Mouse (Mus musculus): ENCODE data around the gene Tmem247. TPM values are rescaled to one million over a fixed set of nuclear protein-coding genes. Genes with fewer than 3 reads are reported as not detected.
A peak's percentile ranks its signal among the peaks of the same experiment; 100 is the strongest.

The Tmem247 gene
- polyA plus RNA-seq, 1 experiment from 2014 or later, result not detected

DNA sequence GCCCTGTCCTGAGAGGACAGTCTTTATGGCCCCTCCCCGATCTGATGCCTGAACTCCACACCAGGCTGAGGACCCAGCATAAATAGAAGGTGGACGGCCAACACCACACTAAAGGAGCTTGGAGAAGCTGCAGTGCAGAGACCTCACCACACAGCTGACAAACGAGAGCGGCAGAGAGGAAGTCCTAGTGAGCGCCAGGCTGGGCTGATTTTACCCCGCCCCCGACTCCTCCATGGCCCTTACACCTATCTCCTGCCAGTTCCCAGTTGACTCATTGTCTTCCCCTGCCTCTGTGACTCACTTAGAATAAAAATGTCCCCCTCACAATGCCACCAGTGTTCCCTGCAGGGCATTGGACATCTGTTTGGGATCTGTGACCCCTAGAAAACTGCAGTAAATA is 13.6 kb upstream of the Tmem247 start:
- no peak overlapping the region for H3K4me2 ChIP-seq
- no peak overlapping the region for H3K9ac ChIP-seq
- no peak for ATAC-seq (ENCODE audit: low FRiP score)
- no peak overlapping the region for H3K4me3 ChIP-seq (replicated peaks)
- WGBS, result 59% methylated on average over 7 of the region's 7 CpGs
- no peak overlapping the region for H3K27ac ChIP-seq
- H3K36me3 ChIP-seq (replicated peaks), result no peaks in the 10 kb centered on the region
- H3K27me3 ChIP-seq, result peaks cover 10% of the 10 kb centered on the region; the same call in 1 of the 2 replicates
- H3K9me3 ChIP-seq, result no peaks in the 10 kb centered on the region
- H3K4me1 ChIP-seq, result peaks cover 24% of the 10 kb centered on the region

DNA sequence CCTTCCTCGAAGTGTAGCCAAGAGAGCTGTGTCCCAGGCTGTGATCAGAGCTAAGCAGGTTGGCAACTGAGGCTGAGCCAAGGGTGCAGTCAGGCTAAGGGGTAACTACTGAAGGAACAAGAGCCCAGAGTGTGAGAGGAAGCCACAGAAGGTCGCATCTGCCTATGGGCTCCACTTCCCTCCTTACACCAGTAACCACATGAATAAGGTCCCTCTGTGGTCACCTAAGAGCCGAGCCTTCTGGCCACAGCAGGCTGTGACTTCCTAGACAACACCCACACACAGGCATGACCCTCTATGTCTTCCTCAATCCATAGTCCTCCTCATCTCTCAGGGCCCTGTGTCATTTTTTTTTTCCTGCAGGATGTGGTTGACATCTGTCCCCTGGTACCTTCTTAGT is 12.9 kb upstream of the Tmem247 start:
- no peak for ATAC-seq (ENCODE audit: low FRiP score)
- peaks cover 24% of the 10 kb centered on the region for H3K4me1 ChIP-seq
- 82% methylated on average over 3 of the region's 3 CpGs for WGBS

DNA sequence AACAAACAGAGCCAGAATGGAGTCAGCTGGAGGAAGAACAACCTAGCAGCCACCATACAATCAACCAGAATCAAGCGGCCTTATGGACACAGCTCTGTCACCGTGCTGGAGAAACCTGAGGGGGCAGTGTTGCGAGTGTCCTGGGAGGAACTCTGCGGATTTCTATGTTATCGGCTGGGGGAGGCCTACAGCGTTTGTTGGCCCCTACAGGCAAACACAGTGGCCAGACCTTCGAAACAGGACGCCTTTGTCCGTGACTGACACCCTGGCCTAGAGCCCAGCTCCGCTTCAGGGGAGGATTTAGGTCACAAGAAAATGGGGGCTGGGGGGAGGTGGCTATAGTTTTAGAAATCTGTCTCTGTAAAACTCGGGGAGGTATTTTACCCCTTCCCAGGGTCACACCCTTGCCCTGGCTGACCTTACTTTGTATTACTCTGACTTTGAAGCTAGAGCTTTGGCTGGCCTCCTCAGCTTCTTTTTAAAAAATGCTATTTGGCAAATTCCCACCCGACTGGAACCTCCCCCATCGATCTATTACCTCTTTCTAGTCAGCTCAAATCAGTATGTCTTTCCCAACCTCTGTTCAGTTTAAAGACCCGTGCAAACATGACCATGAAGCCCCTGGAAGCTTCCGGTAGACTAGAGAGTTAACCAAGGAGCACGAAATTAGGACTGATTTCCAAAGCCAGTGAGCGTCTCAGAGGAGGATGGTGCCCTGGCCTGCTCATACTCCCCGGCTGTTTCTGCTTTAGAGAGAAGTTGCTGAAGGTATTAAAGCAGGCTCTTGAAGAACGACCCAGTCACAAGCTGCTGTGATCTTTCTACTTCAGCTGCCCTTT is 11.6 kb upstream of the Tmem247 start:
- H3K36me3 ChIP-seq (replicated peaks), result no peaks in the 10 kb centered on the region
- H3K4me2 ChIP-seq, result peak overlapping the region; percentile 9; the same call in 1 of the 2 replicates
- peaks cover 24% of the 10 kb centered on the region for H3K4me1 ChIP-seq
- H3K27me3 ChIP-seq, result peaks cover 10% of the 10 kb centered on the region; the same call in 1 of the 2 replicates
- peak; percentile 74 for ATAC-seq (ENCODE audit: low FRiP score)
- 24% methylated on average over 19 of the region's 19 CpGs for WGBS
- H3K4me3 ChIP-seq (replicated peaks), result no peak overlapping the region
- peak overlapping the region; percentile 43; the same call in 1 of the 2 replicates for H3K27ac ChIP-seq
- no peak overlapping the region for H3K9ac ChIP-seq
- H3K9me3 ChIP-seq, result no peaks in the 10 kb centered on the region

More for the DNA sequence above, 12.9 kb upstream of the Tmem247 start:
- no peak overlapping the region for H3K9ac ChIP-seq
- H3K4me2 ChIP-seq, result no peak overlapping the region
- H3K27ac ChIP-seq, result no peak overlapping the region
- no peak overlapping the region for H3K4me3 ChIP-seq (replicated peaks)
- H3K36me3 ChIP-seq (replicated peaks), result no peaks in the 10 kb centered on the region
- peaks cover 10% of the 10 kb centered on the region; the same call in 1 of the 2 replicates for H3K27me3 ChIP-seq
- no peaks in the 10 kb centered on the region for H3K9me3 ChIP-seq

DNA sequence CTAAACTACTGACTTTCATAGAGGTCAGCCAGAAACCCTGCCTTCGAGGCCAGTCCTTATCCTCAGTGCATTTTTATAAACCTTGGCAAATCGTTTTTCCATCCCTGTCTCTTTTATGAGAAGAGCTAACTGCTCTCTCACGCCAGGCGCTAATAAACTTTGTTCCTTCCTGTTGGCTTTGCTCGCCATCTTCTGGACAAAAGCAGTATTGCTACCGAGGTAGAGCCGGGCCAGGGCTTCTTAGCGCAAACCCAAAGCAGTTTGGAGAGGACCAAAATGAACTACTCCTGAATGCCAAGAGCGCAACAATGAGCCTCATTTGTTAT is 11.0 kb upstream of the Tmem247 start:
- peaks cover 10% of the 10 kb centered on the region; the same call in 1 of the 2 replicates for H3K27me3 ChIP-seq
- no peak overlapping the region for H3K4me2 ChIP-seq
- peak; percentile 43; the same call in 1 of the 2 replicates for ATAC-seq (ENCODE audit: low FRiP score)
- 4% methylated on average over 9 of the region's 9 CpGs for WGBS
- H3K9me3 ChIP-seq, result no peaks in the 10 kb centered on the region
- H3K4me1 ChIP-seq, result peaks cover 19% of the 10 kb centered on the region
- H3K9ac ChIP-seq, result no peak overlapping the region
- H3K4me3 ChIP-seq (replicated peaks), result no peak overlapping the region
- H3K27ac ChIP-seq, result peak overlapping the region; percentile 43; the same call in 1 of the 2 replicates
- no peaks in the 10 kb centered on the region for H3K36me3 ChIP-seq (replicated peaks)

DNA sequence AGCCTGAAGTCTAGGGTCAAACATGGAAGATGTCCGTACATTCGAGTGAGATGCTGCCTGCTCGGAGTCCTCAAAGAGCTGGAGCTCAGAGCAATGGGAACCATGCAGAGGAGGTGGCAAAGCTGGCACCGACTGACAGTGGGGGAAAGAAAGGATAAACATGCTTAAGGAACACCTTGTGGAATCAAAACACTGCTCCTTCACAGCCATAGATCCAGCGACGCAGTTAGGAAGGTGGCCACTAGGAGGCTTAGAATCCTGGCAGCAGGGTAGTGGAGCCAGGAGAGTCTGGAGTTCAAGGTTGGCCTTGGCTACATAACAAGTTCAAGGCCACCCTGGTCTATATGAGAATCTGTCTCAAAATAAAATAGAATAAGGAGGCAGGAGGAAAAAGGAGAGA is 10.5 kb upstream of the Tmem247 start:
- ATAC-seq (ENCODE audit: low FRiP score), result no peak
- no peaks in the 10 kb centered on the region for H3K36me3 ChIP-seq (replicated peaks)
- no peak overlapping the region for H3K27ac ChIP-seq
- no peak overlapping the region for H3K9ac ChIP-seq
- WGBS, result 33% methylated on average over 6 of the region's 6 CpGs
- peaks cover 10% of the 10 kb centered on the region; the same call in 1 of the 2 replicates for H3K27me3 ChIP-seq
- H3K4me1 ChIP-seq, result peaks cover 19% of the 10 kb centered on the region
- no peaks in the 10 kb centered on the region for H3K9me3 ChIP-seq
- H3K4me3 ChIP-seq (replicated peaks), result no peak overlapping the region
- H3K4me2 ChIP-seq, result no peak overlapping the region

DNA sequence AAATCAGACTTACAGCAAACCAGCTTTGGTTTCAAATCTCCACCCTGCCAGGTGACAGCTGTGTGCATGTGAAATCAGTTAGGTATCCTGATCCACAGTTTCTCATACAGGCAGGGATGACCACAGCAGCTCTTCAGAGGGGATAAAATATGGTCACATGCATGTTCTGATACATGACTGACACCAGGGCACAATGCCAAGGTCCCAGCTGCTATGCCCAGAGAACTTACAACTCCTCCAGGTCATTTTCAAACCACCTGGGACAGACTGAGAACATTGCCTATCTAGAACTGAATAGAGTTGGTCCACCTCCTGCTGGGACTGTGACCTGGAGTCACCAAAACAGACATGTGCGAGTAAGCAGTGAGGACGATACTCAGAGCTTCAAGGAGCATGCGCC is 10.1 kb upstream of the Tmem247 start:
- H3K9me3 ChIP-seq, result no peaks in the 10 kb centered on the region
- WGBS, result 82% methylated on average over 3 of the region's 3 CpGs
- ATAC-seq (ENCODE audit: low FRiP score), result no peak

DNA sequence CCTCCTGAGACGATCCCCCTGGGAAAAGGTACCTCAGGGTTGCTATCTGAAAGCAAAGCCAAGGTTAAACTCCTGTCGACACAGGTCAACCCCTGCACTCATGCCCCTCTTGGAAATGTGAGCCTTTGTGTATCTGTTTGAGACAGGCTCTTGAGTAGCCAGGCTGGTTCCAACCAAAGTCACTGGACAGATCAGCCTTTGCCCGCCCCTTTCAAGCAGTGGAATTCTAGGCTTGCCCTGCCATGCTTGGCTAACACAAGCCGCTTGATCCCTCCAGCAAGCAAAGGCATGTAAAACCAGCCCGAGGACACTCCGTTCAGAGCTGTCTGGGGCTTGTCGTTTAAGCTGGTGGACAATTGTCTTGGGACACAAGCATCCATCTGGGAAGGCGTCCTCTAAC is 8.8 kb upstream of the Tmem247 start:
- no peaks in the 10 kb centered on the region for H3K9me3 ChIP-seq
- no peak overlapping the region for H3K4me2 ChIP-seq
- no peaks in the 10 kb centered on the region for H3K36me3 ChIP-seq (replicated peaks)
- no peak for ATAC-seq (ENCODE audit: low FRiP score)
- 76% methylated on average over 8 of the region's 8 CpGs for WGBS
- H3K4me1 ChIP-seq, result peaks cover 19% of the 10 kb centered on the region
- H3K4me3 ChIP-seq (replicated peaks), result no peak overlapping the region
- H3K27me3 ChIP-seq, result peaks cover 13% of the 10 kb centered on the region; the same call in 1 of the 2 replicates
- no peak overlapping the region for H3K27ac ChIP-seq
- no peak overlapping the region for H3K9ac ChIP-seq

More for the DNA sequence above, 10.1 kb upstream of the Tmem247 start:
- Histone ChIP-seq H3K4me1 (peaks cover 19% of the 10 kb centered on the region), H3K9ac (no peak overlapping the region), H3K4me3 (replicated peaks) (no peak overlapping the region), H3K27ac (no peak overlapping the region), H3K27me3 (peaks cover 10% of the 10 kb centered on the region; the same call in 1 of the 2 replicates), H3K36me3 (replicated peaks) (no peaks in the 10 kb centered on the region), H3K4me2 (no peak overlapping the region)

DNA sequence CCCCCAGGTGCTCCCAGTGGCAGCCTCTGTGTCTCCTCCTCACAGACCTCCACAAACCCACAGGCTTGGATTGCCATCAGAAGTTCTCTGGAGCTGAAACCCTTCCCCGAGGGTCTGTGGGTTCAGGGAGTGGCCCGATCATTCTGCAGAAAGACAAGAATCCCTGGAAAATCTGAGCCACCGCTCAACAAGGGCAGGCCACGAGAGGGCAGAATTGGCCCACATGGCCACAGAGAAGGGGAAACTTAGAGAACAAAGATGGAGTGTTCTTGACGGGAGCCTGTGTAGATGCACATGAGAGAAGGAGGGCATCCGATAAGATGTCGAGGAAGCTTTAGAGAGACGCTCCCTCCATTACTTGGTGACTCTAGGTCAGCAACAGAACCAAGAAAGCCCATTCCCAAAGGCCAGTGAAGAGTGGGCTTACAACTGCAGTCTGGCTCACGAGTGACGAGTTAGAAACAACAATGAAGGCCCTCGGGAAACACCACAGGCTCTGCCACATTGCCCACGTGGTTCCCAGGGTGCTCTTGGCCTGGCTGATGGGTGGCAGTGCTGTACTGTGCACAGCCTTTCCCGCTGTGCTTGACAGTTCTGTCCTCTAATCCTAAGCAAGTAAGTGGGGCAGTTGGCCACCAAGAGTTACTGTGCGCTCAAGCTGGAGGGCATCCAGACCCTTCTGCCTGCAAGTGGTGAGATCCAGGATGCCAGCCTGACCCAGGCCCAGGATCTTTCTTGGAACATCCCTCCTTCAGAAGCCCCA is 7.2 kb upstream of the Tmem247 start:
- no peaks in the 10 kb centered on the region for H3K9me3 ChIP-seq
- H3K27ac ChIP-seq, result no peak overlapping the region
- H3K4me1 ChIP-seq, result peaks cover 11% of the 10 kb centered on the region
- no peak overlapping the region for H3K4me2 ChIP-seq
- ATAC-seq (ENCODE audit: low FRiP score), result no peak
- H3K27me3 ChIP-seq, result peaks cover 14% of the 10 kb centered on the region; the same call in 1 of the 2 replicates
- 74% methylated on average over 14 of the region's 14 CpGs for WGBS
- no peaks in the 10 kb centered on the region for H3K36me3 ChIP-seq (replicated peaks)
- no peak overlapping the region for H3K4me3 ChIP-seq (replicated peaks)
- H3K9ac ChIP-seq, result no peak overlapping the region

DNA sequence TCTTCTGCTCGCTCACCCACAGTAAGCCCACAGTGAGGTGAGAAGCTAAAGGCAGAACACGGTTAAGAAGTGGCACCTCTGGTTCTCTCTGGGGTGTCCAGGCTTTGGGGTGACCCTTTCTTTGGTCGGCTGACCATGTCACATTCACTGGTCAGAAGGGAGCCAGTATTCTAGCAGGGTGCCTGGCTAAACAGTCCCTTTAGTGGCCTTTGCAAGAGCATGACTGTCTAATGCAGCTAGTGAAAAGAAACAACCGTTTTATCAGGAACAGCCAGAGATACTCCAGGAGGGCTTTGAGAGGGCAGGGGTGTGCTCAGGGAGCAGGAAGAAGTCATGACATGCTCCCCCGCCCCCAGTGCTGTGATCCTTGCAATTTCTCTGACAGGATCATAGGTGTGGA is 5.9 kb upstream of the Tmem247 start:
- no peak overlapping the region for H3K27ac ChIP-seq
- no peaks in the 10 kb centered on the region for H3K9me3 ChIP-seq
- 78% methylated on average over 5 of the region's 5 CpGs for WGBS
- H3K4me3 ChIP-seq (replicated peaks), result no peak overlapping the region
- ATAC-seq (ENCODE audit: low FRiP score), result no peak
- H3K36me3 ChIP-seq (replicated peaks), result no peaks in the 10 kb centered on the region
- no peak overlapping the region for H3K4me2 ChIP-seq
- no peak overlapping the region for H3K9ac ChIP-seq
- peaks cover 14% of the 10 kb centered on the region; the same call in 1 of the 2 replicates for H3K27me3 ChIP-seq
- H3K4me1 ChIP-seq, result no peaks in the 10 kb centered on the region

DNA sequence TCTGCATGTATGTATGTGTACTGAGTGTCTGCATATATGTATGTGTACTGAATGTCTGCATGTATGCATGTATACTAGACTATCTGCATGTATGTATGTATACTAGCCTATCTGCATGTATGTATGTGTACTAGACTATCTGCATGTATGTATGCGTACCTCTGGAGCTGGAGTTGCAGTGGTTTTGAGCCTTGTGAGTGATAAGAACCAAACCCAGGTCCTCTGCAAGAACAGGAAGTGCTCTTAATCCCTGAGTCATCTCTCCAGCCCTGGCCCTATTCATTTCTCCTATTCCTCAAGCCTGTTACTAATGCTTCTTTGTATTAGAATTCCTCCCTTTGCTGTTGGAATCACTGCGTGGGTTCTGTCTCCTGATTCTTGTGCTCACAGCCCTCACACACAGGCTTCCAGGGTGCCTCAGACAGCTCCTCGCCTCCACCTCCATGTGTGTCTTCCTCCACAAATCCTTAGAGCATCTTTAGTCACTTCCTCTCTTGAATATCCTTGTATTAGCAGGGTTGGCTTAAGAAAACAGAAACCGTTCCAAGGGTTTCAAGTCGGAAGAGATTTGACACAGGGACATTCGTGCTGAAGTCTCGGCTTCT is 4.0 kb upstream of the Tmem247 start:
- WGBS, result 84% methylated on average over 7 of the region's 7 CpGs
- H3K36me3 ChIP-seq (replicated peaks), result no peaks in the 10 kb centered on the region
- no peak overlapping the region for H3K4me2 ChIP-seq
- 0 out of 2 replicates have a peak, but pooled peaks cover 4% of the 10 kb centered on the region for H3K27me3 ChIP-seq
- H3K9me3 ChIP-seq, result no peaks in the 10 kb centered on the region
- H3K4me3 ChIP-seq (replicated peaks), result no peak overlapping the region
- ATAC-seq (ENCODE audit: low FRiP score), result no peak
- no peaks in the 10 kb centered on the region for H3K4me1 ChIP-seq
- no peak overlapping the region for H3K27ac ChIP-seq
- no peak overlapping the region for H3K9ac ChIP-seq

DNA sequence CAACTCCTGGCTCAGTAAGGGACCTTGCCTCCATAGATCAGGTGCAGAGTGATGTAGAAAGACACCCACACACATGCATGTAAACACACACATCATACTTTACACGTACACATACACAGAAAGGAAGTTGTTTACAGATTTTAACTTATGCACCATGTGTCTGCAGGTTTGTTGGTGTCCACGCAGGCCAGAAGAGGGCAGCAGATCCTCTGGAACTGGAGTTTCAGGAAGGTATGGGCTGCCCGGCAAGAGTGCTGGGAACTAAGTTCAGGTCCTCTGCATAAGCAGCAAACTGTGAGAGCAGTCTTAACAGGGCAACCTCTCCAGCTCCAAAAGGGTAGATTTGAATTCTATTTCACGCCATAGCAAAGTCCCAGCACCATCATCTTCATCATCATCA is 1.6 kb upstream of the Tmem247 start:
- H3K9me3 ChIP-seq, result no peaks in the 10 kb centered on the region
- no peak overlapping the region for H3K27ac ChIP-seq
- 84% methylated on average over 4 of the region's 4 CpGs for WGBS
- H3K36me3 ChIP-seq (replicated peaks), result no peaks in the 10 kb centered on the region
- H3K4me1 ChIP-seq, result no peaks in the 10 kb centered on the region
- no peak overlapping the region for H3K4me3 ChIP-seq (replicated peaks)
- 0 out of 2 replicates have a peak, but pooled peaks cover 4% of the 10 kb centered on the region for H3K27me3 ChIP-seq
- H3K9ac ChIP-seq, result no peak overlapping the region
- H3K4me2 ChIP-seq, result no peak overlapping the region
- ATAC-seq (ENCODE audit: low FRiP score), result no peak

DNA sequence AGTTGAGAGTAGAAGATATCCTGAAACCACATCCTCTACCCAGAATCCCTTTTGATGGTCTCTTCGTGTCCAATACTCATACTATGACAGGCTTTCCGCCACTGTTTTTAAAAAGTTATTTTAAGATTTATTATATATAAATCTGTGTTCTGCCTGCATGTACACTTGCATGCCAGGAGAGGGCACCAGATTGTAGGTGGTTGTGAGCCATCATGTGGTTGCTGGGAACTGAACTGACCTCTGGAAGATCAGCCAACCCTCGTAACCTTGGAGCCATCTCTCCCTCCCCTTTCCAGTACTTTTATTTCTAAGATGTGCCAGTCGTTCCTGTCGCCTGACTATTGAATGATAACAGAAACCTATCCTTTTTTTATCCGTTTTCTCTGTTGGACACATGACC is 1.6 kb downstream of the Tmem247 start:
- H3K27me3 ChIP-seq, result no peaks in the 10 kb centered on the region
- H3K4me3 ChIP-seq (replicated peaks), result no peak overlapping the region
- no peaks in the 10 kb centered on the region; the same call in 1 of the 2 replicates for H3K4me1 ChIP-seq
- no peak overlapping the region for H3K9ac ChIP-seq
- H3K36me3 ChIP-seq (replicated peaks), result no peaks in the 10 kb centered on the region
- ATAC-seq (ENCODE audit: low FRiP score), result no peak
- H3K27ac ChIP-seq, result no peak overlapping the region
- H3K9me3 ChIP-seq, result no peaks in the 10 kb centered on the region
- WGBS, result 78% methylated on average over 6 of the region's 6 CpGs
- H3K4me2 ChIP-seq, result no peak overlapping the region

Measured in forebrain, embryonic 12.5 days (tissue).